Mouse (Mus musculus): ENCODE measurements around the gene Twf1. TPM values are rescaled to one million over a fixed set of nuclear protein-coding genes. Genes with fewer than 3 reads are reported as not detected.

Twf1 gene
- polyA plus RNA-seq, 1 experiment, result 10.1 TPM

DNA sequence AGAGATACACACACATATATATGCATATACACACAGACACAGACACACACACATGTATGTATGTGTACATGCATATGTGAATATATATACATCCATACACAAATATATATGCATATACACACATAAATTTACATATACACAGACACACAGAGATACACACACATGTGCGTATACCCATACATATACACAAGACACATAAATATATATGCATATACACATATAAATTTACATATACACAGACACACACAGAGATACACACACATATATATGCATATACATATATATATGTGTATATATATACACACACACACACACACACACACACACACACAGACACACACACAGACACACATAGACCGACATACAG, 38.8 kb upstream of the Twf1 start:
- 57% methylated on average over 2 of the region's 2 CpGs for WGBS
- TF ChIP-seq CTCF (IDR thresholded peaks at IDR 0.05; ENCODE audit: extremely low read depth, insufficient read depth, insufficient read length, insufficient replicate concordance), result no peak
- TF ChIP-seq POLR2A (IDR thresholded peaks at IDR 0.05; ENCODE audit: low read depth, low read length), result no peak
- Histone ChIP-seq H3K27me3 (ENCODE audit: control insufficient read depth, insufficient read depth, low read length) (peaks cover 8% of the 10 kb centered on the region), H3K36me3 (ENCODE audit: control insufficient read depth, insufficient read depth, low read length) (no peaks in the 10 kb centered on the region), H3K4me3 (ENCODE audit: extremely low read depth, insufficient read depth, insufficient read length) (no peak overlapping the region), H3K27ac (ENCODE audit: insufficient read depth, low read length) (no peak overlapping the region), H3K4me1 (ENCODE audit: control insufficient read depth, insufficient read depth, insufficient read length) (peaks cover 2% of the 10 kb centered on the region; the same call in 1 of the 2 replicates)
- no peak for DNase-seq (ENCODE audit: low read depth in 1 of 2, low spot score in 2 of 2)

DNA sequence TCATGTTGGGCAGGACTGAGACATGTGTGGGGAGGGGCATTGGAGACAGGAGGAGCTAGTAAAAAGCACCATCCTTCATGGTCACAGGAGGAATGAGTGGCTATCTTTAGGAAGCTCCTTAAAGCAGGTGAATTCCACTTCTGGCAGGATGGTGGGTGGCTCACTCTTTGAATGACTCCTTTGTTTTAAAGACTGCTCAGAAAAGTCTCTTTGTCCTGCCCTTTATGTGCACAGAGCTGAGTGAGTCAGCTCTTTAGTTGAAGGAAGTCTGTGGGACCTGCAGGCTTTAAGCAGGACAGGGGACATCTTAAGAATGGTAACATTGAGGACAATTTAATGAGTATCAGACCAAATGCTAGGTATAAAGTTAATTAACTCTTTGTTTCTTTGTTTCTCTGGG, 31.2 kb upstream of the Twf1 start:
- DNase-seq (ENCODE audit: low read depth in 1 of 2, low spot score in 2 of 2), result no peak
- H3K36me3 ChIP-seq (ENCODE audit: control insufficient read depth, insufficient read depth, low read length), result no peaks in the 10 kb centered on the region
- TF ChIP-seq CTCF (IDR thresholded peaks at IDR 0.05; ENCODE audit: extremely low read depth, insufficient read depth, insufficient read length, insufficient replicate concordance) (no peak), POLR2A (IDR thresholded peaks at IDR 0.05; ENCODE audit: low read depth, low read length) (no peak)
- H3K27me3 ChIP-seq (ENCODE audit: control insufficient read depth, insufficient read depth, low read length), result no peaks in the 10 kb centered on the region
- no peak overlapping the region for H3K4me3 ChIP-seq (ENCODE audit: extremely low read depth, insufficient read depth, insufficient read length)
- H3K4me1 ChIP-seq (ENCODE audit: control insufficient read depth, insufficient read depth, insufficient read length), result no peaks in the 10 kb centered on the region
- H3K27ac ChIP-seq (ENCODE audit: insufficient read depth, low read length), result no peak overlapping the region

- H3K4me1 ChIP-seq (ENCODE audit: control insufficient read depth, insufficient read depth, insufficient read length), result no peaks in the 10 kb centered on the region
- no peak for DNase-seq (ENCODE audit: low read depth in 1 of 2, low spot score in 2 of 2)
- H3K36me3 ChIP-seq (ENCODE audit: control insufficient read depth, insufficient read depth, low read length), result no peaks in the 10 kb centered on the region
- no peaks in the 10 kb centered on the region for H3K27me3 ChIP-seq (ENCODE audit: control insufficient read depth, insufficient read depth, low read length)
- H3K27ac ChIP-seq (ENCODE audit: insufficient read depth, low read length), result no peak overlapping the region
- TF ChIP-seq CTCF (IDR thresholded peaks at IDR 0.05; ENCODE audit: extremely low read depth, insufficient read depth, insufficient read length, insufficient replicate concordance) (no peak), POLR2A (IDR thresholded peaks at IDR 0.05; ENCODE audit: low read depth, low read length) (no peak)
- 92% methylated on average over 11 of the region's 11 CpGs for WGBS
- no peak overlapping the region for H3K4me3 ChIP-seq (ENCODE audit: extremely low read depth, insufficient read depth, insufficient read length)
Observed at GRCm38 (mm10) chr15:94616036-94616435, 26.3 kb upstream of the Twf1 start.

DNA sequence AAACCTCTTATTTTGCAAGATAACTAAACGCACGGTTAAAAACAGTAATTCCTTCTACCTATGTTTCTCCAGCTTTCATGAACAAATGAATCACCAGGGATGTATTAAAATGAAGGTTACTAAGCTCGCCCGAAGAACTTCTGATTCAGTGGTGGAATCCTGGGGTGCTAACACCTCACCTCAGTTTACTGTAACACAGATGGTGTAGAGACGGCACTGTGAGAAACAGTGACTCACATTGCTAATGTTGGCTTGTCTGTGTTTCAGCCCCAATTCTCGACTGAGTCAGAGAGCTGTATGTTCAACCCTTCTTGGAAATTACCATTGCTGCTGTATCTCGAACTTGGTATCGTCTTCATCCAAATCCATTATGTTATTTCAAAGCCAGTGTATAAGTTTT, 18.1 kb upstream of the Twf1 start:
- WGBS, result 94% methylated on average over 8 of the region's 8 CpGs
- no peak for DNase-seq (ENCODE audit: low read depth in 1 of 2, low spot score in 2 of 2)
- no peaks in the 10 kb centered on the region; the same call in 1 of the 2 replicates for H3K27me3 ChIP-seq (ENCODE audit: control insufficient read depth, insufficient read depth, low read length)
- H3K27ac ChIP-seq (ENCODE audit: insufficient read depth, low read length), result no peak overlapping the region
- H3K4me3 ChIP-seq (ENCODE audit: extremely low read depth, insufficient read depth, insufficient read length), result no peak overlapping the region
- no peaks in the 10 kb centered on the region for H3K36me3 ChIP-seq (ENCODE audit: control insufficient read depth, insufficient read depth, low read length)
- H3K4me1 ChIP-seq (ENCODE audit: control insufficient read depth, insufficient read depth, insufficient read length), result no peaks in the 10 kb centered on the region
- TF ChIP-seq POLR2A (IDR thresholded peaks at IDR 0.05; ENCODE audit: low read depth, low read length) (no peak), CTCF (IDR thresholded peaks at IDR 0.05; ENCODE audit: extremely low read depth, insufficient read depth, insufficient read length, insufficient replicate concordance) (no peak)

GRCm38 (mm10) chr15:94602441-94602840, 12.8 kb upstream of the Twf1 start:
- Histone ChIP-seq H3K27me3 (ENCODE audit: control insufficient read depth, insufficient read depth, low read length) (no peaks in the 10 kb centered on the region; the same call in 1 of the 2 replicates), H3K4me1 (ENCODE audit: control insufficient read depth, insufficient read depth, insufficient read length) (no peaks in the 10 kb centered on the region), H3K36me3 (ENCODE audit: control insufficient read depth, insufficient read depth, low read length) (no peaks in the 10 kb centered on the region), H3K4me3 (ENCODE audit: extremely low read depth, insufficient read depth, insufficient read length) (no peak overlapping the region), H3K27ac (ENCODE audit: insufficient read depth, low read length) (no peak overlapping the region)
- no peak for DNase-seq (ENCODE audit: low read depth in 1 of 2, low spot score in 2 of 2)
- TF ChIP-seq POLR2A (IDR thresholded peaks at IDR 0.05; ENCODE audit: low read depth, low read length), result no peak
- TF ChIP-seq CTCF (IDR thresholded peaks at IDR 0.05; ENCODE audit: extremely low read depth, insufficient read depth, insufficient read length, insufficient replicate concordance), result no peak
- 29% methylated on average over 3 of the region's 3 CpGs for WGBS

DNA sequence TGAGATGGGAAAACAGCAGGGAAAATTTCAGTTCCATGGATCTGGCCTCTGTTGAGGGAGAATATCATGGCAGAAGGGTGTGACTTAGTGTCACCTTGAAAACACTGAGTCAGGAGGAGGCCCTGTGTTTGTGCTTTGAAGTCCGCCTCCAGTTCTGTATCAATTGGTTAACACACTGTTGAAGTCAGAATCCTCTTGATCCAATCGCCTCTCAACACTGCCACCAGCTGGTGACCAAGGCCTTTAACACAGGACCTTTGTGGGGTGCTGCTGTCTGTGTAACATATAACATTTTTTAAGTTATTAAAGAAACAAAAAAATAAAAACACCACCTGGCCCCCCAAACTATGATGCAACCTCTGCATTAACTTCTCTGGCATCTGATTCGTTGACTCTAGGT, 11.7 kb upstream of the Twf1 start:
- DNase-seq (ENCODE audit: low read depth in 1 of 2, low spot score in 2 of 2), result peak; percentile 17 to 53
- 21% methylated on average over 3 of the region's 3 CpGs for WGBS
- Histone ChIP-seq H3K4me1 (ENCODE audit: control insufficient read depth, insufficient read depth, insufficient read length) (no peaks in the 10 kb centered on the region), H3K4me3 (ENCODE audit: extremely low read depth, insufficient read depth, insufficient read length) (no peak overlapping the region), H3K36me3 (ENCODE audit: control insufficient read depth, insufficient read depth, low read length) (no peaks in the 10 kb centered on the region), H3K27me3 (ENCODE audit: control insufficient read depth, insufficient read depth, low read length) (no peaks in the 10 kb centered on the region), H3K27ac (ENCODE audit: insufficient read depth, low read length) (no peak overlapping the region)
- TF ChIP-seq CTCF (IDR thresholded peaks at IDR 0.05; ENCODE audit: extremely low read depth, insufficient read depth, insufficient read length, insufficient replicate concordance), result peak; percentile 40; the same call in 1 of the 2 replicates
- TF ChIP-seq POLR2A (IDR thresholded peaks at IDR 0.05; ENCODE audit: low read depth, low read length), result no peak

- no peak for TF ChIP-seq CTCF (IDR thresholded peaks at IDR 0.05; ENCODE audit: extremely low read depth, insufficient read depth, insufficient read length, insufficient replicate concordance)
- no peak for TF ChIP-seq POLR2A (IDR thresholded peaks at IDR 0.05; ENCODE audit: low read depth, low read length)
- Histone ChIP-seq H3K4me3 (ENCODE audit: extremely low read depth, insufficient read depth, insufficient read length) (no peak overlapping the region), H3K36me3 (ENCODE audit: control insufficient read depth, insufficient read depth, low read length) (no peaks in the 10 kb centered on the region), H3K27ac (ENCODE audit: insufficient read depth, low read length) (no peak overlapping the region), H3K4me1 (ENCODE audit: control insufficient read depth, insufficient read depth, insufficient read length) (no peaks in the 10 kb centered on the region), H3K27me3 (ENCODE audit: control insufficient read depth, insufficient read depth, low read length) (no peaks in the 10 kb centered on the region)
- no peak for DNase-seq (ENCODE audit: low read depth in 1 of 2, low spot score in 2 of 2)
- 88% methylated on average over 11 of the region's 11 CpGs for WGBS
Observed at GRCm38 (mm10) chr15:94600145-94600707, 10.5 kb upstream of the Twf1 start.
